Comparison of ENCODE assay signal across 8 mouse cellular contexts in the genomic region with DNA sequence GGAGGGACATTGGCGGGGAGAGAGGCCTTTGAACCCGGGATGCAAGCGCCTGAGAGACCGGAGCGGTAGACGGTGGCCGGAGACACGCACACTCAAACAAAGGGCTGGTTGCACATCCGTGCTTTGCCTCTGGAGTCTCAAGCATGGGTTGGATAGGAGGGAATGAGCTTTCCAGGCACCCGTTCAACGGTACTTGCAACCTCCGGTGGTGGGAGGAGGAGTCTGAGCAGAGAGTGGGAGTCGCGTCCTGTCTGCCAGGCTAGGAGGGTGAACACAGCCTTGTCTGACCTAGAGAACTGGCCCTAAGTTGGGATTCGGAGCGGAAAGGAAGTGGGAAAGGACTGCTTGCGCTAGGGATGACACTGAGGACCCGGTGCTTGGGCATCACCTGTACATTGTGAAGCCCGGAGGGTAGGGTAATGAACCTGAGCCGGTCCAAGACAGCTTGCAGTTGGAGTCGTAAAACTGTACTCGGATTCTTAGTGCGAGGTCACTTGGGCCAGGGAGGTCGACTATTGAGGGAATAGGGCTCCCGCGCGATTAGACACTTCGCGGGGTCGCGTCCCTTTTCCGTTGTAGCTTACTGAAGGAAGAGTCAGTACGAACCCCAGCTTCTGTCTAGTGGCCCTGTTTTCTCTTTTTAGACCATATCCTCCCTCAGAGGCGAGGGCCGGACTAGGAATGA. TPM values are rescaled to one million over a fixed set of nuclear protein-coding genes. Genes with fewer than 3 reads are reported as not detected.
DNase-seq lines count a peak whose midpoint lies in the region; ATAC-seq and TF ChIP-seq lines count a peak whose summit lies in the region.

No protein-coding gene starts in this region.

- no peak for TF ChIP-seq EP300 in liver, postnatal 0 days (IDR thresholded peaks at IDR 0.05; ENCODE audit: low read depth)

- no peaks in the 10 kb centered on the region for H3K27me3 ChIP-seq in forebrain, embryonic 15.5 days
- no peaks in the 10 kb centered on the region for H3K27me3 ChIP-seq in liver, postnatal 0 days (ENCODE audit: insufficient read depth, low read length)

- no peaks in the 10 kb centered on the region for H3K9me3 ChIP-seq in forebrain, embryonic 15.5 days
- 0 out of 2 replicates have a peak, but pooled peaks cover under 1% of the 10 kb centered on the region for H3K9me3 ChIP-seq in liver, postnatal 0 days (ENCODE audit: low read length)

- ATAC-seq in forebrain, embryonic 15.5 days (replicated peaks) = peak; percentile 73
- ATAC-seq in liver, postnatal 0 days = peak; percentile 74
- peak; percentile 18; the same call in 1 of the 2 replicates for ATAC-seq in neutrophil, adult 5-6 weeks (ENCODE audit: extremely low read depth, insufficient number of reproducible peaks, low FRiP score, poor library complexity, severe bottlenecking)

- H3K27ac ChIP-seq in forebrain, embryonic 15.5 days (replicated peaks) = peak overlapping the region; percentile 94
- peak overlapping the region; percentile 89 for H3K27ac ChIP-seq in liver, postnatal 0 days (ENCODE audit: low read depth)

- H3K4me3 ChIP-seq in forebrain, embryonic 15.5 days = peak overlapping the region; percentile 70
- peak overlapping the region; percentile 95 for H3K4me3 ChIP-seq in liver, postnatal 0 days (ENCODE audit: low read depth, low read length)

- H3K4me1 ChIP-seq in forebrain, embryonic 15.5 days = peaks cover 53% of the 10 kb centered on the region
- peaks cover 29% of the 10 kb centered on the region for H3K4me1 ChIP-seq in liver, postnatal 0 days (ENCODE audit: insufficient read depth)

- peak overlapping the region; percentile 79 for H3K4me2 ChIP-seq in forebrain, embryonic 15.5 days (replicated peaks)
- peak overlapping the region; percentile 96 for H3K4me2 ChIP-seq in liver, postnatal 0 days (ENCODE audit: low read depth, low read length)

- H3K9ac ChIP-seq in forebrain, embryonic 15.5 days (replicated peaks) = peak overlapping the region; percentile 95
- H3K9ac ChIP-seq in liver, postnatal 0 days (replicated peaks) = peak overlapping the region; percentile 83

- 0% methylated on average over 35 of the region's 35 CpGs for WGBS in forebrain, embryonic 15.5 days
- WGBS in liver, postnatal 0 days (ENCODE audit: insufficient replicate concordance) = 3% methylated on average over 35 of the region's 35 CpGs

- intact Hi-C loops in heart, postnatal 25 days (cut with DNase I) = loop anchor here (5.0 kb wide), 2 partner anchors 81 to 281 kb away; a partner anchor contains a TSS

- peak; percentile 80 for DNase-seq in Muller cell, postnatal 12 days (ENCODE audit: inconsistent ontology term)
- peak; percentile 80 for DNase-seq in cerebellum, adult 11-12 months
- DNase-seq in heart, postnatal 25 days (ENCODE audit: low spot score) = peak; percentile 59
- DNase-seq in layer of hippocampus, adult 18-20 months (ENCODE audit: low spot score in 2 of 2) = peak; percentile 75 to 84
- peak; percentile 70 for DNase-seq in liver, postnatal 0 days
- DNase-seq in thymus, postnatal 4 days = peak; percentile 65

- no peak for TF ChIP-seq CTCF in liver, postnatal 0 days (IDR thresholded peaks at IDR 0.05; ENCODE audit: low read depth)

- H3K36me3 ChIP-seq in forebrain, embryonic 15.5 days = peaks cover 30% of the 10 kb centered on the region
- peaks cover 29% of the 10 kb centered on the region for H3K36me3 ChIP-seq in liver, postnatal 0 days (replicated peaks; ENCODE audit: insufficient read depth, low read length)

RNA-seq across cellular contexts. Expression of a gene that starts 0.8 kb away (rescaled TPM):
- polyA plus RNA-seq in forebrain, embryonic 15.5 days (2015; fragmentation: Nextera tagmentation; extraction: Ambion mirVana) = 158 and 166 TPM in 2 replicates
- total RNA-seq in heart, postnatal 25 days (2021) = 10 to 100 TPM; 20.2 to 23.7 TPM
- total RNA-seq in layer of hippocampus, adult 18-20 months (2021) = 100 to 1,000 TPM; 187 to 200 TPM
- 88.0 and 97.1 TPM in 2 replicates for polyA plus RNA-seq in liver, postnatal 0 days (2015; fragmentation: Nextera tagmentation; extraction: Ambion mirVana)
- total RNA-seq in neutrophil, adult 5-6 weeks (2017) = 0.23 and 3.2 TPM in 2 replicates

RNA-seq across cellular contexts. Expression of a gene that starts 20.4 kb away (rescaled TPM):
- polyA plus RNA-seq in forebrain, embryonic 15.5 days (2015; fragmentation: Nextera tagmentation; extraction: Ambion mirVana) = 397 and 403 TPM in 2 replicates
- total RNA-seq in heart, postnatal 25 days (2021) = 100 to 1,000 TPM; 172 to 178 TPM
- 10 to 100 TPM; 81.9 to 84.8 TPM for total RNA-seq in layer of hippocampus, adult 18-20 months (2021)
- 183 and 195 TPM in 2 replicates for polyA plus RNA-seq in liver, postnatal 0 days (2015; fragmentation: Nextera tagmentation; extraction: Ambion mirVana)
- 57.5 and 74.8 TPM in 2 replicates for total RNA-seq in neutrophil, adult 5-6 weeks (2017)

RNA-seq across cellular contexts. Expression of a gene that starts 20.5 kb away (rescaled TPM):
- 54.7 and 58.4 TPM in 2 replicates for polyA plus RNA-seq in forebrain, embryonic 15.5 days (2015; fragmentation: Nextera tagmentation; extraction: Ambion mirVana)
- 1 to 10 TPM; 4.5 to 4.7 TPM for total RNA-seq in heart, postnatal 25 days (2021)
- total RNA-seq in layer of hippocampus, adult 18-20 months (2021) = 10 to 100 TPM in 1 of 2 experiments, 1 to 10 TPM in 1; 9.5 to 10.7 TPM
- polyA plus RNA-seq in liver, postnatal 0 days (2015; fragmentation: Nextera tagmentation; extraction: Ambion mirVana) = 59.4 and 67.0 TPM in 2 replicates
- total RNA-seq in neutrophil, adult 5-6 weeks (2017) = 17.2 and 18.9 TPM in 2 replicates

RNA-seq across cellular contexts. Expression of a gene that starts 57.1 kb away (rescaled TPM):
- polyA plus RNA-seq in forebrain, embryonic 15.5 days (2015; fragmentation: Nextera tagmentation; extraction: Ambion mirVana) = 0.18 and 0.26 TPM in 2 replicates
- total RNA-seq in heart, postnatal 25 days (2021) = 1 to 10 TPM; 4.5 to 6.8 TPM
- 10 to 100 TPM; 31.9 to 33.9 TPM for total RNA-seq in layer of hippocampus, adult 18-20 months (2021)
- 2.1 and 2.5 TPM in 2 replicates for polyA plus RNA-seq in liver, postnatal 0 days (2015; fragmentation: Nextera tagmentation; extraction: Ambion mirVana)
- 0.12 TPM in 1 of 2 replicates, not detected in the other for total RNA-seq in neutrophil, adult 5-6 weeks (2017)

Comparison
In these comparisons a context has a peak if more than half of its experiments do, and no peak if none do; other contexts are left out.
1. Peak in every context shown above with its lines: DNase-seq, ATAC-seq, H3K4me3 ChIP-seq and H3K27ac ChIP-seq.
2. ATAC-seq: peak in every context shown above with its lines; median percentile 74 in liver, postnatal 0 days; 73 in forebrain, embryonic 15.5 days; 18 in neutrophil, adult 5-6 weeks.